Mouse (Mus musculus): ENCODE measurements at regions not wholly inside any gene's neighbourhood (a gene's known extent, or its start where the extent isn't known, plus 50 kb on each side); places are given as distances from the start of the nearest gene placed in this dataset.
A peak's percentile ranks its signal among the peaks of the same experiment; 100 is the strongest.

DNA sequence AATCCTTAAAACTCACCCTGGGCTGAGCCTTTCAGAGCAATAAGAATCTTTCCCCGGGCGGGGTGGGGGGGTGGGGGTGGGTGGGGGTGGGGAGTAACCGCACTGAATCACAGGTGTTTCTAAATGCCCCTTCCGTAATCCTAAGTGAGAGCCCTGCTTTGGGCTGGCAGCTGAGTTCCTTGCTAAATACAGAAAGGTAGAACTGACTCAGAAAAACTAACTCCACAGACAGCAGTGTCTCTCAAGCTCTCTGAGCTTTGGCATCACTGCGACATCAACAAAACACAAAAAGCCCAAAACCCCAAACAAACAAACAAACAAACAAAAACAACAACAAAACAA lies 105.9 kb upstream of the Map4k3 start:
- peak; percentile 52 for ATAC-seq (ENCODE audit: low read depth)
- H3K36me3 ChIP-seq (ENCODE audit: control insufficient read depth, insufficient read depth, low read length) = no peaks in the 10 kb centered on the region
- peaks cover 11% of the 10 kb centered on the region for H3K4me1 ChIP-seq (replicated peaks; ENCODE audit: control insufficient read depth, insufficient read depth, low read length)
- WGBS = 29% methylated on average over 5 of the region's 5 CpGs
- H3K4me2 ChIP-seq (ENCODE audit: low read depth, low read length) = peak overlapping the region; percentile 15; the same call in 1 of the 2 replicates
- no peak overlapping the region for H3K9ac ChIP-seq (ENCODE audit: low read length)
- peak overlapping the region; percentile 73 for H3K27ac ChIP-seq (ENCODE audit: low read length)
- no peaks in the 10 kb centered on the region for H3K9me3 ChIP-seq (ENCODE audit: control insufficient read depth, low read length)
- H3K27me3 ChIP-seq (ENCODE audit: control insufficient read depth, insufficient read depth, low read depth, low read length) = no peaks in the 10 kb centered on the region
- H3K4me3 ChIP-seq (ENCODE audit: low read length) = no peak overlapping the region

DNA sequence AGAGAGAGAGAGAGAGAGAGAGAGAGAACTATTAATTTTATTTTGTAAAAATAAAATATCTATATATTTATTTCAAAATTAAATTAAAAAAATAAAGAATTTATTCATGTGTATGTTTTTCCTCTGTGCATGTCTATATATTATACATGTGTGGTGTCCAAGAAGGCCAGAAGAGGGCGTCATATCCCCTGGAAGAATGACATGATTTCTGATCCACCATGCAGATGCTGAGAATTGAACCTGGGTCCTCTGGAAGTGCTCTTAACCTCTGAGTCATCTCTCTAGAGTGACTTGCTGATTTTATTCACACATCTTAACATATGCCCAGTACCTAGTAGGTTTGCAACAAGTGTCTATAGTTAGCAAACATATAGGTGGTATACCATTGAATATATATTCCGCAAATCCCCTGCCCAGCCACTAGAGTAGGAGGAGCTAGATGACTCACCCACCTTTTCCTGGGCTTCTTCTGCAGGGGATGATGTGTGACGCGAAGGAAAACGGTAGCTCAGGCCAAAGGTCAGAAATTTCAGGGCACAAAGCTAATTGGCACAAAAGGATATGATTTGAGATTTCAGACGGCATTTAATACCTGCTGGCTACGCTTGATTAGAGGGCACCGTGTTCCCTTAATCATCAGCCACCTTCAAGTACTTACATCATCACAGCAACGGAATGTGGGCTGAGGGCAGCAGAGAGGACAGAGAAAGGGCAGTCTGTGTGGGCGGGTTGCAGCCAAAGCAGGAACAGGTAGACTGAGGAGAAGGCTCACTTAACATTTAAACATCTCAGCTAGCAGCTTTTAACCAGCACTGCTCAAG lies 105.3 kb upstream of the Map4k3 start:
- 24% methylated on average over 10 of the region's 10 CpGs for WGBS
- Histone ChIP-seq H3K4me2 (ENCODE audit: low read depth, low read length) (peak overlapping the region; percentile 15), H3K4me3 (ENCODE audit: low read length) (no peak overlapping the region), H3K27me3 (ENCODE audit: control insufficient read depth, insufficient read depth, low read depth, low read length) (no peaks in the 10 kb centered on the region), H3K4me1 (replicated peaks; ENCODE audit: control insufficient read depth, insufficient read depth, low read length) (peaks cover 11% of the 10 kb centered on the region), H3K9me3 (ENCODE audit: control insufficient read depth, low read length) (no peaks in the 10 kb centered on the region), H3K9ac (ENCODE audit: low read length) (no peak overlapping the region), H3K27ac (ENCODE audit: low read length) (peak overlapping the region; percentile 73), H3K36me3 (ENCODE audit: control insufficient read depth, insufficient read depth, low read length) (no peaks in the 10 kb centered on the region)
- ATAC-seq (ENCODE audit: low read depth) = peak; percentile 57

DNA sequence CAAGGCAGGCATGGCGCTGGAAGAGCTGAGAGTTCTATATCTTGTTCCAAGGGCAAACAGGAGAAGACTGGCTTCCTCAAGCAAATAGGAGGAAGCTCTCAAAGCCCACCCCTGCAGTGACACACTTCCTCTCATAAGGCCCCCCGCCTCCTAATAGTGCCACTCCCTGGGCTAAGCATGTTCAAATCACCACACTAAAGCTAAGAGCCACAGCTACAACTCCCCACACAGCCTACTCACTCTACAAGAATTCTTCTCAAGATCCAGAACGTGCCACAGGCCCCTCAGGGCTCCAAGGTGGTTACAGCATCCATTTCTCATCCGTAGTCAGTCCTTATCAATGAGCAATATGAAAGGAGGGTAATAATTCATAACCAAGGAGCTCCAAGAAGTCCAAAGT lies 103.4 kb upstream of the Map4k3 start:
- no peak overlapping the region for H3K4me2 ChIP-seq (ENCODE audit: low read depth, low read length)
- ATAC-seq (ENCODE audit: low read depth) = no peak
- no peaks in the 10 kb centered on the region for H3K36me3 ChIP-seq (ENCODE audit: control insufficient read depth, insufficient read depth, low read length)
- H3K9ac ChIP-seq (ENCODE audit: low read length) = no peak overlapping the region
- 72% methylated on average over 4 of the region's 4 CpGs for WGBS
- H3K4me3 ChIP-seq (ENCODE audit: low read length) = no peak overlapping the region
- no peaks in the 10 kb centered on the region for H3K9me3 ChIP-seq (ENCODE audit: control insufficient read depth, low read length)
- peaks cover 13% of the 10 kb centered on the region for H3K4me1 ChIP-seq (replicated peaks; ENCODE audit: control insufficient read depth, insufficient read depth, low read length)
- no peaks in the 10 kb centered on the region for H3K27me3 ChIP-seq (ENCODE audit: control insufficient read depth, insufficient read depth, low read depth, low read length)
- H3K27ac ChIP-seq (ENCODE audit: low read length) = no peak overlapping the region

DNA sequence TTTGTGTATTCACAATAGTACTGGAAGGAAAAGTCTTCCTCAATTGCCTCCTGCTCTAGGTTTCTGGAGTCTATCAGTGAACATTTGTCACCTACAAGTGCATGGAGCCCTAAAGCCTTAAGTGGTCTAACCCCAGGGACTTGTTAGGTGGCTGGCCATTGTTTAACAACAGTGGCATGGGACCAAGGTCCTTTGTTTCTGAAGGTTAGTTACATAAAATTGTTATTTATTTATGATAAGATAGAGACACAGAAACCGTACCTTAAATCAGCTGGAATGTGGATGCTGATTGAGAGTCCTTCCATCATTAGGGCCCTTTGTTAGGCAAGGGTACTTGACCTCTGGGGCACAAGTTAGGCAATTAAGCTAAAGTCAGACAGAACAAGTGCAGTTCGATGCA lies 99.6 kb upstream of the Map4k3 start:
- no peaks in the 10 kb centered on the region for H3K27me3 ChIP-seq (ENCODE audit: control insufficient read depth, insufficient read depth, low read depth, low read length)
- no peaks in the 10 kb centered on the region for H3K9me3 ChIP-seq (ENCODE audit: control insufficient read depth, low read length)
- no peak overlapping the region for H3K27ac ChIP-seq (ENCODE audit: low read length)
- 21% methylated on average over 2 of the region's 2 CpGs for WGBS
- H3K4me3 ChIP-seq (ENCODE audit: low read length) = no peak overlapping the region
- peaks cover 23% of the 10 kb centered on the region for H3K4me1 ChIP-seq (replicated peaks; ENCODE audit: control insufficient read depth, insufficient read depth, low read length)
- no peaks in the 10 kb centered on the region for H3K36me3 ChIP-seq (ENCODE audit: control insufficient read depth, insufficient read depth, low read length)
- H3K9ac ChIP-seq (ENCODE audit: low read length) = no peak overlapping the region
- H3K4me2 ChIP-seq (ENCODE audit: low read depth, low read length) = no peak overlapping the region
- ATAC-seq (ENCODE audit: low read depth) = no peak

DNA sequence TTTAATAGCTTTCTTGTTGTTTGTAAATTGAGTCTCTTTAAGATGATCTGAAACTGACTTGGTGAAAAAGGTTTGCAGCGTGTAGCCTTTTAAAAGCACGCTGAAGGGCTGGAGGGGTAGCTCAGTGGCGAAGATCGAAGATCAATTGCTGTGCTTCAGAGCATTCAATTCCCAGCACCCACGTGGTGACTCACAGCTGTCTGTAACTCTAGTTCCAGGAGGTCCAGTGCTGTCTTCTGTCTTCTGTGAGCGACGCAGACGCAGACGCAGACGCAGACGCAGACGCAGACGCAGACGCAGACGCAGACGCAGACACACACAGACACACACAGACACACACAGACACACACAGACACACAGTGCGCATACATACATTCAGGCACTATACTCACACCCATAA lies 99.1 kb upstream of the Map4k3 start:
- no peak overlapping the region for H3K27ac ChIP-seq (ENCODE audit: low read length)
- no peak overlapping the region for H3K4me3 ChIP-seq (ENCODE audit: low read length)
- H3K27me3 ChIP-seq (ENCODE audit: control insufficient read depth, insufficient read depth, low read depth, low read length) = no peaks in the 10 kb centered on the region
- no peak overlapping the region for H3K9ac ChIP-seq (ENCODE audit: low read length)
- no peaks in the 10 kb centered on the region for H3K36me3 ChIP-seq (ENCODE audit: control insufficient read depth, insufficient read depth, low read length)
- H3K4me1 ChIP-seq (replicated peaks; ENCODE audit: control insufficient read depth, insufficient read depth, low read length) = peaks cover 23% of the 10 kb centered on the region
- no peak for ATAC-seq (ENCODE audit: low read depth)
- no peaks in the 10 kb centered on the region for H3K9me3 ChIP-seq (ENCODE audit: control insufficient read depth, low read length)
- 88% methylated on average over 17 of the region's 17 CpGs for WGBS
- no peak overlapping the region for H3K4me2 ChIP-seq (ENCODE audit: low read depth, low read length)

DNA sequence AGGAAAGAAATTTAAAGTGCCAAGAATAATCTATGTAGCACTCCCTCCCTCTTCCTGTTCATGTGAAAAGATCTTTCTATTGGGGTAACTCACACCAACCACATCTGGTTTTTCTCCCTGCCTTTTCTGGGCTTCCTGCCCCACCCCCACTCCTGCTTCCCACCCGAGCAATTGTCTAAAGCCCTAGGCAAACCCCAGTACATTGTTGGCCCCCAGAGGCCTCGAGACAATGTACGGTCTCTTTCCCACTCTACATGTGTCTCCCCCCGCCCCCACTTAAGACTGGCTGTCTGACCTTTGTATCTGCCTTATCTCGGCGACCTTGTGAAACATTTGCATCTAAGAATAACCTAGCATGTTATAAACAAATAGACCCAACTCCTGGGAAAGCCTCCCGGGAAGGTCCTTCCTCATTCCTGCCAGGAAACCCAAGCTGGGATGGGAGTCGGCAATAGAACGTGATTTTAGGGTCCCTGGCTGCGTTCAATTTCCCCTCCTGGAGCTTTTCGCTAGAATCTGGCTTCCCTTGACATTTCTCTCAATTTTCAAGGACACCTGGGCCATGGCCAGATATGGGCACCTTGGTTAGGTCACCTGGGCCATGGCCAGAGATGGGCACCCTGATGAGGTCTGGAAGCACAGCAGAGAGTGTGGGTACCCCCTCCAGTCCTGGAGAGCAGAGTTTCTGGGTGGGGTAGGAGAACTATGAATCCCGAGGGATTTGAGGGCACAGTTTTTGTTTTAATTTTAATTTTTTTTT lies 97.9 kb upstream of the Map4k3 start:
- Histone ChIP-seq H3K4me1 (replicated peaks; ENCODE audit: control insufficient read depth, insufficient read depth, low read length) (peaks cover 23% of the 10 kb centered on the region), H3K27me3 (ENCODE audit: control insufficient read depth, insufficient read depth, low read depth, low read length) (no peaks in the 10 kb centered on the region), H3K4me2 (ENCODE audit: low read depth, low read length) (peak overlapping the region; percentile 41), H3K4me3 (ENCODE audit: low read length) (no peak overlapping the region), H3K9me3 (ENCODE audit: control insufficient read depth, low read length) (no peaks in the 10 kb centered on the region), H3K36me3 (ENCODE audit: control insufficient read depth, insufficient read depth, low read length) (no peaks in the 10 kb centered on the region), H3K9ac (ENCODE audit: low read length) (peak overlapping the region; percentile 47), H3K27ac (ENCODE audit: low read length) (peak overlapping the region; percentile 97)
- 16% methylated on average over 12 of the region's 12 CpGs for WGBS
- peak; percentile 83 for ATAC-seq (ENCODE audit: low read depth)

DNA sequence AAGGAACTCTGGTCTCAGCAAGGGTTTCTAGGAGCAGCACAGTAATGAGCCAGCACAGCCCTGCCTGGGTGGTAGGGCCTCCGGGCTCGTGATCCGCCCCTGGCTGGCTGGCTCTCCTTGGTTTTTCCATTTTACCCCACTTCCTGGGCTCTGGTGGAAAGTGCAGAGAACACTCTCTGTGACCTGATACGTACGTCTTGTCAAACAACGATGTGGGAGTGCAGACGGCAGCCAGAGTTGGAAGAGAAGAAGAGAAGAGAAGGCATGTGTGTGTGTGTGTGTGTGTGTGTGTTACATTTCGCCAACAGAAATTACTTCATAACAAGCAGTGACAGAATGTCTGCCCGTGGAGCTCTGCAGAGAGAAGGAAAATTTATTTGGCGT lies 97.2 kb upstream of the Map4k3 start:
- peak overlapping the region; percentile 97 for H3K27ac ChIP-seq (ENCODE audit: low read length)

DNA sequence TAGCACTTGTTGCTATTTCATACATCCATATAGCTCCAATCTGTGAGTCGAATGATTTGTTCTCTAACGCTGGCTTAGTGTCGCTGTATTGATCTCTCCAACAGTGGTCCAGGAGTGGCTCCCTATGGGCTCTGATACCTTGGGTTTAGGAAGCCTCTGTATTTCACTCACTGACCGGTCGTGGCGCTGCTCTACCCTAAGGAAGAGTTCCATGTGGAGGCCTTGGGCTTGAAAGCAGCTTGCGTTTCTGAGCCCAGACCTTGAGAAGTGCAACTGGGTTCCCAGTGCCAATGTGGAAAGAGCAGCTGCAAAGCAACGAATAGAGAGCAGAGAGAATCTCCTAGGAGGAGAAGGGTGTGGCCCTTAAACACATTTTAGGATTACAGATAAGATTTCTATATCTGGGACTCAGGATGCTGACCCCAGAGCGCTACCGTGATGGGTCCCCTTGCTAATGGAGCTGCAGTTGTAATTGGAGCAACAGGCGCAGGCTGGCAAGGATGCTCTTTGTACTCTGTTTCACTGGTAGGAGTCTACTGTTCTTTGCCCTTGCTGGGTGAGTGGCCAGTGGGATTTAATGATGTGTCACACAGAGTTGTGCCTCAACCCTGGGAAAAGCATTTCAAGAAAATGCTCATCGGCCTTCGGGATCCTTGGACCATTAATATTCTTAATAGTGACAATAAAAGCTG lies 96.7 kb upstream of the Map4k3 start:
- Histone ChIP-seq H3K9ac (ENCODE audit: low read length) (no peak overlapping the region), H3K27me3 (ENCODE audit: control insufficient read depth, insufficient read depth, low read depth, low read length) (no peaks in the 10 kb centered on the region), H3K4me2 (ENCODE audit: low read depth, low read length) (peak overlapping the region; percentile 19; the same call in 1 of the 2 replicates), H3K27ac (ENCODE audit: low read length) (peak overlapping the region; percentile 97), H3K36me3 (ENCODE audit: control insufficient read depth, insufficient read depth, low read length) (no peaks in the 10 kb centered on the region), H3K4me1 (replicated peaks; ENCODE audit: control insufficient read depth, insufficient read depth, low read length) (peaks cover 23% of the 10 kb centered on the region), H3K9me3 (ENCODE audit: control insufficient read depth, low read length) (no peaks in the 10 kb centered on the region), H3K4me3 (ENCODE audit: low read length) (no peak overlapping the region)
- ATAC-seq (ENCODE audit: low read depth) = no peak
- WGBS = 56% methylated on average over 13 of the region's 13 CpGs

More for the DNA sequence above, 97.2 kb upstream of the Map4k3 start:
- H3K9me3 ChIP-seq (ENCODE audit: control insufficient read depth, low read length) = no peaks in the 10 kb centered on the region
- 12% methylated on average over 10 of the region's 10 CpGs for WGBS
- H3K9ac ChIP-seq (ENCODE audit: low read length) = no peak overlapping the region
- H3K27me3 ChIP-seq (ENCODE audit: control insufficient read depth, insufficient read depth, low read depth, low read length) = no peaks in the 10 kb centered on the region
- no peak overlapping the region for H3K4me3 ChIP-seq (ENCODE audit: low read length)
- H3K4me1 ChIP-seq (replicated peaks; ENCODE audit: control insufficient read depth, insufficient read depth, low read length) = peaks cover 23% of the 10 kb centered on the region
- no peaks in the 10 kb centered on the region for H3K36me3 ChIP-seq (ENCODE audit: control insufficient read depth, insufficient read depth, low read length)
- peak overlapping the region; percentile 19; the same call in 1 of the 2 replicates for H3K4me2 ChIP-seq (ENCODE audit: low read depth, low read length)
- ATAC-seq (ENCODE audit: low read depth) = peak; percentile 93

DNA sequence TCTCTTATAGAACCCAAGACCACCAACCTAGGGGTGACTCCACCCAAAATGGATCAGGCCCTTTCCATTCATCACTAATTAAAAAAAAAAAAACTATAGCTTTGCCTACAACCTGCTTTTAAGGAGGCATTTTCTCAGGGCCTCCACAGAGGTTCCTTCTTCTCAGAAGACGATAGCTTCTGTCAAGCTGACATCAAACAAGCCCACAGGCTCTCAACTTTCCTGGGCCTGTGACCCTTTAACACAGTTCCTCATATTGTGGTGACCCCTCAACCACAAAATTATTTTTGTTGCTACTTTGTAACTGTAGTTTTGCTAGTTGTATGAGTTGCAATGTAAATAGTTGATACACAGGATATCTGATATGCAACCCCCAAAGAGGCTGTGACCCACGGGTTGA lies 96.0 kb upstream of the Map4k3 start:
- no peaks in the 10 kb centered on the region for H3K27me3 ChIP-seq (ENCODE audit: control insufficient read depth, insufficient read depth, low read depth, low read length)
- no peaks in the 10 kb centered on the region for H3K9me3 ChIP-seq (ENCODE audit: control insufficient read depth, low read length)
- H3K4me3 ChIP-seq (ENCODE audit: low read length) = no peak overlapping the region
- H3K9ac ChIP-seq (ENCODE audit: low read length) = no peak overlapping the region
- 68% methylated on average over 2 of the region's 2 CpGs for WGBS
- no peaks in the 10 kb centered on the region for H3K36me3 ChIP-seq (ENCODE audit: control insufficient read depth, insufficient read depth, low read length)
- peaks cover 23% of the 10 kb centered on the region for H3K4me1 ChIP-seq (replicated peaks; ENCODE audit: control insufficient read depth, insufficient read depth, low read length)
- no peak for ATAC-seq (ENCODE audit: low read depth)
- peak overlapping the region; percentile 97 for H3K27ac ChIP-seq (ENCODE audit: low read length)
- H3K4me2 ChIP-seq (ENCODE audit: low read depth, low read length) = no peak overlapping the region
